In the genomic region with DNA sequence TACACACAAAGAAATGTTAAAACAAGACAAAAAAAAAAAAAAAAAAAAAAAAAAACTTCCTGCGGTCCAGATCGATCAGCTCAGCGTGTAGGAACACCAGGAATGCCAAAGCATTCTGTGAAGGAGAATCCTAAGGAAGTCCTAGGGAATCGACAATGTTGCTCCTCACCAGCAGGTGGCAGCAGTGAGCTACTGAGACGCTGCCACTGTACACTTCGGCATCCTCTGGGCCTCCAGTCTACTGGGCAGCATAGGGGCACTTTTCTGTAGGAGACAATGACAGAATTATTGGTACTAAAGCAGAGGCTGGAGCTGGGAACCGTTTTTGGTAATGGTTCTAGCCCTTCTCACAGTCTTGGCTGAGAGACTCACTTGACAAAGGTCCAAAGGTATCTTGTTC, we compare ENCODE assay signal across 8 mouse cellular contexts. TPM values are rescaled to one million over a fixed set of nuclear protein-coding genes. Genes with fewer than 3 reads are reported as not detected.
DNase-seq lines count a peak whose midpoint lies in the region; ATAC-seq and TF ChIP-seq lines count a peak whose summit lies in the region.

No protein-coding gene starts in this region.

- DNase-seq in B cell, adult 2 months, result peak; percentile 79 to 83
- peak; percentile 90 for DNase-seq in heart, embryonic 10.5 days (ENCODE audit: low spot score)
- peak; percentile 89 for DNase-seq in kidney, adult 9 months
- DNase-seq in spleen, adult 2 months (ENCODE audit: low read depth in 1 of 2, low spot score in 2 of 2), result peak; percentile 34 to 67

- peak; percentile 98 for TF ChIP-seq CTCF in bone marrow, adult 2 months (IDR thresholded peaks at IDR 0.05; ENCODE audit: control insufficient read depth, insufficient read depth, low read length)
- TF ChIP-seq CTCF in spleen, adult 2 months (IDR thresholded peaks at IDR 0.05; ENCODE audit: extremely low read depth, insufficient read depth, insufficient read length, insufficient replicate concordance), result peak; percentile 93; the same call in 1 of the 2 replicates

- H3K27ac ChIP-seq in bone marrow, adult 2 months (ENCODE audit: control insufficient read depth, insufficient read depth, low read depth, low read length, poor library complexity), result no peak overlapping the region
- no peak overlapping the region for H3K27ac ChIP-seq in heart, embryonic 10.5 days
- H3K27ac ChIP-seq in limb, embryonic 13.5 days, result no peak overlapping the region
- H3K27ac ChIP-seq in midbrain, embryonic 16.5 days (ENCODE audit: low read length), result no peak overlapping the region
- no peak overlapping the region for H3K27ac ChIP-seq in spleen, adult 2 months (ENCODE audit: insufficient read depth, low read length)

- peak; percentile 72 for ATAC-seq in erythroblast, adult 5-6 weeks (replicated peaks; ENCODE audit: low FRiP score, poor library complexity, severe bottlenecking)
- ATAC-seq in limb, embryonic 13.5 days (ENCODE audit: low FRiP score, low read depth), result peak; percentile 62; the same call in 1 of the 2 replicates
- peak; percentile 76 for ATAC-seq in midbrain, embryonic 16.5 days

- no peaks in the 10 kb centered on the region for H3K9me3 ChIP-seq in heart, embryonic 10.5 days
- H3K9me3 ChIP-seq in limb, embryonic 13.5 days, result no peaks in the 10 kb centered on the region
- H3K9me3 ChIP-seq in midbrain, embryonic 16.5 days (replicated peaks; ENCODE audit: control insufficient read depth, low read length, poor library complexity, severe bottlenecking), result no peaks in the 10 kb centered on the region

- H3K36me3 ChIP-seq in heart, embryonic 10.5 days, result no peaks in the 10 kb centered on the region
- H3K36me3 ChIP-seq in limb, embryonic 13.5 days, result no peaks in the 10 kb centered on the region
- H3K36me3 ChIP-seq in midbrain, embryonic 16.5 days (ENCODE audit: control insufficient read depth, insufficient read depth, low read length), result no peaks in the 10 kb centered on the region
- no peaks in the 10 kb centered on the region for H3K36me3 ChIP-seq in spleen, adult 2 months (ENCODE audit: control insufficient read depth, insufficient read depth, low read length)

- no peak overlapping the region for H3K4me2 ChIP-seq in limb, embryonic 13.5 days (replicated peaks)
- no peak overlapping the region for H3K4me2 ChIP-seq in midbrain, embryonic 16.5 days (ENCODE audit: low read length)

- H3K4me3 ChIP-seq in bone marrow, adult 2 months (replicated peaks; ENCODE audit: control insufficient read depth, low read depth, low read length), result no peak overlapping the region
- no peak overlapping the region for H3K4me3 ChIP-seq in heart, embryonic 10.5 days
- H3K4me3 ChIP-seq in limb, embryonic 13.5 days, result no peak overlapping the region
- no peak overlapping the region for H3K4me3 ChIP-seq in midbrain, embryonic 16.5 days (ENCODE audit: low read depth, low read length)
- H3K4me3 ChIP-seq in spleen, adult 2 months (ENCODE audit: extremely low read depth, insufficient read depth, insufficient read length), result no peak overlapping the region

- no peaks in the 10 kb centered on the region for H3K27me3 ChIP-seq in heart, embryonic 10.5 days (ENCODE audit: insufficient read depth, poor library complexity, severe bottlenecking)
- H3K27me3 ChIP-seq in limb, embryonic 13.5 days, result no peaks in the 10 kb centered on the region
- no peaks in the 10 kb centered on the region; the same call in 1 of the 2 replicates for H3K27me3 ChIP-seq in midbrain, embryonic 16.5 days (ENCODE audit: control insufficient read depth, insufficient read depth, low read depth, low read length)
- H3K27me3 ChIP-seq in spleen, adult 2 months (ENCODE audit: control insufficient read depth, insufficient read depth, low read length), result no peaks in the 10 kb centered on the region

- 2% methylated on average over 7 of the region's 7 CpGs for WGBS in bone marrow, adult 2 months
- 2% methylated on average over 7 of the region's 7 CpGs for WGBS in heart, embryonic 10.5 days
- 2% methylated on average over 7 of the region's 7 CpGs for WGBS in limb, embryonic 13.5 days
- 2% methylated on average over 7 of the region's 7 CpGs for WGBS in midbrain, embryonic 16.5 days
- WGBS in spleen, adult 2 months, result 0% methylated on average over 7 of the region's 7 CpGs

- TF ChIP-seq POLR2A in bone marrow, adult 2 months (IDR thresholded peaks at IDR 0.05; ENCODE audit: borderline replicate concordance, control insufficient read depth, low read depth, low read length), result no peak
- TF ChIP-seq POLR2A in spleen, adult 2 months (IDR thresholded peaks at IDR 0.05; ENCODE audit: low read depth, low read length), result no peak

- peaks cover 2% of the 10 kb centered on the region; the same call in 1 of the 2 replicates for H3K4me1 ChIP-seq in bone marrow, adult 2 months (ENCODE audit: control insufficient read depth, insufficient read depth, low read length)
- H3K4me1 ChIP-seq in heart, embryonic 10.5 days, result peaks cover 16% of the 10 kb centered on the region
- peaks cover 17% of the 10 kb centered on the region for H3K4me1 ChIP-seq in limb, embryonic 13.5 days
- H3K4me1 ChIP-seq in midbrain, embryonic 16.5 days (ENCODE audit: control insufficient read depth, insufficient read depth, low read length), result 0 out of 2 replicates have a peak, but pooled peaks cover 5% of the 10 kb centered on the region
- H3K4me1 ChIP-seq in spleen, adult 2 months (ENCODE audit: control insufficient read depth, insufficient read depth, insufficient read length), result no peaks in the 10 kb centered on the region; the same call in 1 of the 2 replicates

- H3K9ac ChIP-seq in limb, embryonic 13.5 days, result no peak overlapping the region
- no peak overlapping the region for H3K9ac ChIP-seq in midbrain, embryonic 16.5 days (ENCODE audit: low read depth, low read length)

RNA-seq across cellular contexts. Expression of a gene that starts 14.6 kb away (rescaled TPM):
- 3.2 and 3.5 TPM in 2 replicates for polyA plus RNA-seq in bone marrow, adult 2 months (2011; ENCODE audit: insufficient read depth, insufficient read length, low replicate concordance, missing spikeins)
- not detected in 2 replicates for total RNA-seq in erythroblast, adult 5-6 weeks (2015; ENCODE audit: low replicate concordance)
- not detected in 2 replicates for total RNA-seq in erythroblast, adult 5-6 weeks (2017; ENCODE audit: low replicate concordance)
- polyA plus RNA-seq in heart, embryonic 10.5 days (2016; fragmentation: Nextera tagmentation; extraction: Ambion mirVana), result 0.37 and 1.5 TPM in 2 replicates
- 6.0 and 7.4 TPM in 2 replicates for polyA plus RNA-seq in limb, embryonic 13.5 days (2015; fragmentation: Nextera tagmentation; extraction: Ambion mirVana)
- polyA plus RNA-seq in midbrain, embryonic 16.5 days (2015; fragmentation: Nextera tagmentation; extraction: Ambion mirVana), result 0.40 and 0.55 TPM in 2 replicates
- not detected in 2 replicates for polyA plus RNA-seq in spleen, adult 2 months (2012; rRNA removed)

RNA-seq across cellular contexts. Expression of a gene that starts 24.4 kb away (rescaled TPM):
- 13.8 and 35.2 TPM in 2 replicates for polyA plus RNA-seq in bone marrow, adult 2 months (2011; ENCODE audit: insufficient read depth, insufficient read length, low replicate concordance, missing spikeins)
- 42.2 and 66.3 TPM in 2 replicates for total RNA-seq in erythroblast, adult 5-6 weeks (2015; ENCODE audit: low replicate concordance)
- total RNA-seq in erythroblast, adult 5-6 weeks (2017; ENCODE audit: low replicate concordance), result 20.2 and 23.1 TPM in 2 replicates
- 5.7 and 7.6 TPM in 2 replicates for polyA plus RNA-seq in heart, embryonic 10.5 days (2016; fragmentation: Nextera tagmentation; extraction: Ambion mirVana)
- polyA plus RNA-seq in limb, embryonic 13.5 days (2015; fragmentation: Nextera tagmentation; extraction: Ambion mirVana), result 11.6 and 12.0 TPM in 2 replicates
- polyA plus RNA-seq in midbrain, embryonic 16.5 days (2015; fragmentation: Nextera tagmentation; extraction: Ambion mirVana), result 3.1 and 3.5 TPM in 2 replicates
- 19.6 and 22.7 TPM in 2 replicates for polyA plus RNA-seq in spleen, adult 2 months (2012; rRNA removed)

RNA-seq across cellular contexts. Expression of a gene that starts 31.0 kb away (rescaled TPM):
- polyA plus RNA-seq in bone marrow, adult 2 months (2011; ENCODE audit: insufficient read depth, insufficient read length, low replicate concordance, missing spikeins), result 56.6 and 97.9 TPM in 2 replicates
- 30.3 and 60.7 TPM in 2 replicates for total RNA-seq in erythroblast, adult 5-6 weeks (2015; ENCODE audit: low replicate concordance)
- 11.7 and 49.7 TPM in 2 replicates for total RNA-seq in erythroblast, adult 5-6 weeks (2017; ENCODE audit: low replicate concordance)
- polyA plus RNA-seq in heart, embryonic 10.5 days (2016; fragmentation: Nextera tagmentation; extraction: Ambion mirVana), result 87.7 and 96.4 TPM in 2 replicates
- 75.9 and 76.6 TPM in 2 replicates for polyA plus RNA-seq in limb, embryonic 13.5 days (2015; fragmentation: Nextera tagmentation; extraction: Ambion mirVana)
- 30.2 and 31.1 TPM in 2 replicates for polyA plus RNA-seq in midbrain, embryonic 16.5 days (2015; fragmentation: Nextera tagmentation; extraction: Ambion mirVana)
- polyA plus RNA-seq in spleen, adult 2 months (2012; rRNA removed), result 51.9 and 55.8 TPM in 2 replicates

RNA-seq across cellular contexts. Expression of a gene that starts 50.1 kb away (rescaled TPM):
- polyA plus RNA-seq in bone marrow, adult 2 months (2011; ENCODE audit: insufficient read depth, insufficient read length, low replicate concordance, missing spikeins), result 40.0 and 43.6 TPM in 2 replicates
- 9.4 and 10.0 TPM in 2 replicates for total RNA-seq in erythroblast, adult 5-6 weeks (2015; ENCODE audit: low replicate concordance)
- total RNA-seq in erythroblast, adult 5-6 weeks (2017; ENCODE audit: low replicate concordance), result 14.3 and 14.9 TPM in 2 replicates
- polyA plus RNA-seq in heart, embryonic 10.5 days (2016; fragmentation: Nextera tagmentation; extraction: Ambion mirVana), result 80.5 and 94.3 TPM in 2 replicates
- 110 and 116 TPM in 2 replicates for polyA plus RNA-seq in limb, embryonic 13.5 days (2015; fragmentation: Nextera tagmentation; extraction: Ambion mirVana)
- 89.1 and 91.2 TPM in 2 replicates for polyA plus RNA-seq in midbrain, embryonic 16.5 days (2015; fragmentation: Nextera tagmentation; extraction: Ambion mirVana)
- 41.9 and 48.4 TPM in 2 replicates for polyA plus RNA-seq in spleen, adult 2 months (2012; rRNA removed)

RNA-seq across cellular contexts. Expression of a gene that starts 55.7 kb away (rescaled TPM):
- 352 and 432 TPM in 2 replicates for polyA plus RNA-seq in bone marrow, adult 2 months (2011; ENCODE audit: insufficient read depth, insufficient read length, low replicate concordance, missing spikeins)
- total RNA-seq in erythroblast, adult 5-6 weeks (2015; ENCODE audit: low replicate concordance), result 71.1 and 131 TPM in 2 replicates
- total RNA-seq in erythroblast, adult 5-6 weeks (2017; ENCODE audit: low replicate concordance), result 120 and 128 TPM in 2 replicates
- 260 and 282 TPM in 2 replicates for polyA plus RNA-seq in heart, embryonic 10.5 days (2016; fragmentation: Nextera tagmentation; extraction: Ambion mirVana)
- polyA plus RNA-seq in limb, embryonic 13.5 days (2015; fragmentation: Nextera tagmentation; extraction: Ambion mirVana), result 431 and 451 TPM in 2 replicates
- polyA plus RNA-seq in midbrain, embryonic 16.5 days (2015; fragmentation: Nextera tagmentation; extraction: Ambion mirVana), result 479 TPM in 2 replicates
- polyA plus RNA-seq in spleen, adult 2 months (2012; rRNA removed), result 51.9 and 63.6 TPM in 2 replicates
